Mouse (Mus musculus) thymus, adult 2 months (tissue): ENCODE measurements around the gene Cdkl3. TPM values are rescaled to one million over a fixed set of nuclear protein-coding genes. Genes with fewer than 3 reads are reported as not detected.

Experiments
- DNase-seq: peaks from one replicate; pipeline ENCODE4 v3.0.0; 2021
- H3K27ac ChIP-seq: fragments of 200-500 bp; 2 replicates; pipeline ENCODE4 v1.5.1; 2012; ENCODE audit warnings: low read length, control low read depth; ENCODE audit not compliant: control insufficient read depth, insufficient read depth
- H3K27me3 ChIP-seq: fragments of 200-500 bp; 2 replicates; pipeline ENCODE4 v1.6.1; 2012; ENCODE audit warnings: mild to moderate bottlenecking, low read length, moderate library complexity, mixed read lengths; ENCODE audit not compliant: control insufficient read depth, insufficient read depth
- H3K36me3 ChIP-seq: fragments of 200-500 bp; 2 replicates; pipeline ENCODE4 v1.6.1; 2012; ENCODE audit warnings: mild to moderate bottlenecking, low read length, moderate library complexity; ENCODE audit not compliant: control insufficient read depth, insufficient read depth
- H3K4me1 ChIP-seq: fragments of 200-500 bp; replicated peaks from 2 replicates; pipeline ENCODE4 v1.6.1; 2012; ENCODE audit warnings: low read length; ENCODE audit not compliant: control insufficient read depth, insufficient read depth
- H3K4me3 ChIP-seq: fragments of 200-500 bp; 2 replicates; pipeline ENCODE4 v1.5.1; 2012; ENCODE audit warnings: mild to moderate bottlenecking, low read length, control low read depth, moderate library complexity; ENCODE audit not compliant: control insufficient read depth, insufficient read depth
- CTCF ChIP-seq: fragments of 200-500 bp; IDR thresholded peaks from 2 replicates; pipeline ENCODE4 v1.5.1; 2012; ENCODE audit warnings: mild to moderate bottlenecking, control low read depth, low read length, moderate library complexity, borderline replicate concordance; ENCODE audit not compliant: control insufficient read depth, poor library complexity, insufficient read depth; ENCODE audit errors: extremely low read depth
- POLR2A ChIP-seq: fragments of 200-500 bp; IDR thresholded peaks from 2 replicates; pipeline ENCODE4 v1.6.1; 2012; ENCODE audit warnings: mild to moderate bottlenecking, low read length, control low read depth, moderate library complexity; ENCODE audit not compliant: control insufficient read depth, poor library complexity, insufficient read depth; ENCODE audit errors: extremely low read depth
- WGBS: fragments of 180-500 bp; shearing (Covaris S2); methylation state at CpG from one replicate; pipeline ENCODE4 v1.1.7; 2018; 5-methylcytosine and 5-hydroxymethylcytosine counted together
- polyA plus RNA-seq: library from polyadenylated mRNA; depleted of rRNA; stranded (reverse); fragments of >200 nt; gene quantifications from 2 replicates; pipeline ENCODE4 v1.2.3, GENCODE M21; 2012

Cdkl3 gene
- polyA plus RNA-seq, 1 experiment: 3.1 TPM

GRCm38 (mm10) chr11:52074626-52075470, 70.8 kb downstream of the Cdkl3 start:
- peak overlapping the region; percentile 7; the same call in 1 of the 2 replicates for H3K4me3 ChIP-seq
- WGBS: 7% methylated on average over 14 of the region's 14 CpGs
- H3K36me3 ChIP-seq: no peaks in the 10 kb centered on the region
- H3K27ac ChIP-seq: peak overlapping the region; percentile 100
- TF ChIP-seq POLR2A (no peak), CTCF (no peak)
- peaks cover 39% of the 10 kb centered on the region for H3K4me1 ChIP-seq
- peak; percentile 42 for DNase-seq
- H3K27me3 ChIP-seq: no peaks in the 10 kb centered on the region

DNA sequence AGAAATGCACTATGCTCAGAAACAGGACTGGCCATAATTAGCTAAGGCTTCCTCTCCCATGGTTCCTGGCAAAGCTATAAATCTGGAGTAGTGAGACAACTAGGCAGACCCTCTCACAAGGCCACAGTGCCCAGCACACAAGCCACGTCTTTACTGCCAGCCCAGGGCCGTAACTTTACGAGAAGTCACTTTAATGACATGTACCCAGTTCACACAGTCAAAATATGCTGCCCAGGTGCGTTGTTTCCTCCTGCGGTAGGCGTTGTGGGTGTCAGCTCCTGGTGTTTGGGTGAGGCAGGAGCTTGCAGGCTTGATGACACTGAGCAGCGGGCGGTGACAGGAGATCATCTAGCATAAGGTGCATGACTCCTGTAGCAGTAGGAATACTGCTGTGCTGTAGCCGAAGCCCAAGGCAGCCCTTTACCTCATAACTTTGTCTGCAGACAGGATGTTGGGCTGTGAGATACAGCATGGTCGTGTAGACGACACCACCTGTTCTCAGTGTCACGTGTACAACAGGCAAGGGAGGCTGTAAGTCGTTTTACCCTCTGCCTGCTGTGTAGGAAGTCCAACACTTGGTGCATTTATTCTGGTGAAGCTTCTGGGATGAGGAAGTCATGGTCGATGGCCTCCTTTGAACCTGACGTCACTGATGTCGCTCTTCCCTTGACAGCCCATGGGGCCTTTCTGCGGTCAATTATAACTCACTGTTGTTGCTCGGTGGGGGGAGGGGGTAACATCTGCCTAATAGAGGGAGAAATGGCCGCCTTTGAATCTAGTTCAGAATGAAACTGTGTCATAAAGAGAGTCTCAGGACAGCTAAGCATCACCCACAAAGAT, 72.0 kb downstream of the Cdkl3 start:
- 6% methylated on average over 19 of the region's 19 CpGs for WGBS
- TF ChIP-seq CTCF (no peak), POLR2A (0 out of 2 replicates have a peak, but pooled peaks have one; percentile 25)
- peaks cover 39% of the 10 kb centered on the region for H3K4me1 ChIP-seq
- peak overlapping the region; percentile 100 for H3K27ac ChIP-seq
- peak overlapping the region; percentile 11 for H3K4me3 ChIP-seq
- no peaks in the 10 kb centered on the region for H3K27me3 ChIP-seq
- peak; percentile 75 for DNase-seq
- H3K36me3 ChIP-seq: no peaks in the 10 kb centered on the region

GRCm38 (mm10) chr11:52076742-52077352, 72.8 kb downstream of the Cdkl3 start:
- Histone ChIP-seq H3K36me3 (no peaks in the 10 kb centered on the region), H3K27ac (peak overlapping the region; percentile 100), H3K4me1 (peaks cover 34% of the 10 kb centered on the region), H3K27me3 (no peaks in the 10 kb centered on the region), H3K4me3 (no peak overlapping the region)
- DNase-seq: peak; percentile 28
- WGBS: 93% methylated on average over 6 of the region's 6 CpGs
- TF ChIP-seq CTCF (no peak), POLR2A (no peak)

- Histone ChIP-seq H3K36me3 (no peaks in the 10 kb centered on the region), H3K27me3 (no peaks in the 10 kb centered on the region), H3K4me1 (peaks cover 29% of the 10 kb centered on the region), H3K27ac (no peak overlapping the region), H3K4me3 (no peak overlapping the region)
- DNase-seq: no peak
- 78% methylated on average over 4 of the region's 4 CpGs for WGBS
- no peak for TF ChIP-seq POLR2A
- TF ChIP-seq CTCF: no peak
These were observed 73.9 kb downstream of the Cdkl3 start for GRCm38 (mm10) chr11:52077939-52078338.

DNA sequence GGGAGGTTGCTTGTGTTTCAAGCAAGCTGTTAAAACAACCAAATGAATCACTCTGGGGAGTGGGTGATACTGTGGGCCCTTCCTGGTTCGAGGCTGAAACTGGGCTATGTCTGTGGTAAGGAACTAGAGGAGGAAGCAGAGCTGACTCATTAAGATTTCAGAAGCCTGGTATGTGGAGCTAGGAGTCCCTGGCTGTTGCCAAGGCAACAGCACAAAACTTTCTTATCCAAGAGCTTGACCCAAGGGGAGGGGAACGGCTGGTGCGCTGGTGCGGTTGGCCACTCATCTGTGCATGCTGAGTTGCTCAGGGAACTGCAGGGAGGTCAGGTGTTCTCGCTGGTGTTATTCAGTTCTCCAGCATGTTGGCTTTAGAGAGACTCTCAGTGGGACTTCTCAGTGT, 76.0 kb downstream of the Cdkl3 start:
- TF ChIP-seq POLR2A (no peak), CTCF (no peak)
- no peak overlapping the region for H3K4me3 ChIP-seq
- WGBS: 41% methylated on average over 5 of the region's 5 CpGs

GRCm38 (mm10) chr11:52080656-52081055, 76.6 kb downstream of the Cdkl3 start:
- Histone ChIP-seq H3K4me3 (no peak overlapping the region), H3K36me3 (no peaks in the 10 kb centered on the region), H3K4me1 (peaks cover 17% of the 10 kb centered on the region), H3K27me3 (no peaks in the 10 kb centered on the region), H3K27ac (no peak overlapping the region)
- WGBS: 100% methylated on average over 2 of the region's 2 CpGs
- TF ChIP-seq CTCF: no peak
- TF ChIP-seq POLR2A: no peak
- no peak for DNase-seq

More for the DNA sequence above, 76.0 kb downstream of the Cdkl3 start:
- H3K4me1 ChIP-seq: peaks cover 20% of the 10 kb centered on the region
- H3K36me3 ChIP-seq: no peaks in the 10 kb centered on the region
- DNase-seq: no peak
- H3K27me3 ChIP-seq: no peaks in the 10 kb centered on the region
- no peak overlapping the region for H3K27ac ChIP-seq
